Mouse (Mus musculus) macrophage (primary cell): ENCODE data around the gene Nt5c2. TPM values are rescaled to one million over a fixed set of nuclear protein-coding genes. Genes with fewer than 3 reads are reported as not detected.

Experiments
- H3K27ac ChIP-seq: fragments of 350-480 bp; formaldehyde crosslinking; 2 replicates; pipeline ENCODE4 v1.9.0; 2021
- H3K36me3 ChIP-seq: fragments of 350-480 bp; formaldehyde crosslinking; 2 replicates; pipeline ENCODE4 v1.9.0; 2021; ENCODE audit errors: inconsistent target
- H3K4me3 ChIP-seq: fragments of 350-480 bp; formaldehyde crosslinking; 2 replicates; pipeline ENCODE4 v1.9.0; 2021; ENCODE audit errors: inconsistent target
- H3K79me2 ChIP-seq: fragments of 350-480 bp; formaldehyde crosslinking; 2 replicates; pipeline ENCODE4 v1.9.0; 2021; ENCODE audit errors: inconsistent target
- WGBS: methylation state at CpG from one replicate; pipeline ENCODE4 v1.1.7; 2026; ENCODE audit warnings: inconsistent platforms; ENCODE audit not compliant: missing documents; 5-methylcytosine and 5-hydroxymethylcytosine counted together
- polyA plus RNA-seq: library from polyadenylated mRNA; stranded (reverse); fragments of 250-400 nt; gene quantifications from 3 replicates; pipeline ENCODE4 v1.2.4, GENCODE M21; 2018; ENCODE audit warnings: inconsistent platforms

Nt5c2 gene
- polyA plus RNA-seq, 1 experiment from 2014 or later: 47.8 TPM

- H3K27ac ChIP-seq: no peak overlapping the region
Measured at GRCm38 (mm10) chr19:46928136-46928535, 86.8 kb downstream of the Nt5c2 start.

GRCm38 (mm10) chr19:46926951-46927350, 88.0 kb downstream of the Nt5c2 start:
- H3K36me3 ChIP-seq: peaks cover 18% of the 10 kb centered on the region; the same call in 1 of the 2 replicates
- H3K79me2 ChIP-seq: peaks cover 100% of the 10 kb centered on the region
- no peak overlapping the region for H3K27ac ChIP-seq
- no peak overlapping the region for H3K4me3 ChIP-seq
- WGBS: 42% methylated on average over 5 of the region's 5 CpGs

More at GRCm38 (mm10) chr19:46928136-46928535, 86.8 kb downstream of the Nt5c2 start:
- no peak overlapping the region for H3K4me3 ChIP-seq
- WGBS: 75% methylated on average over 4 of the region's 4 CpGs
- peaks cover 100% of the 10 kb centered on the region for H3K79me2 ChIP-seq
- H3K36me3 ChIP-seq: peaks cover 13% of the 10 kb centered on the region; the same call in 1 of the 2 replicates

- no peak overlapping the region for H3K27ac ChIP-seq
- H3K4me3 ChIP-seq: no peak overlapping the region
- H3K79me2 ChIP-seq: peaks cover 100% of the 10 kb centered on the region
- H3K36me3 ChIP-seq: peaks cover 19% of the 10 kb centered on the region; the same call in 1 of the 2 replicates
- 86% methylated on average over 2 of the region's 4 CpGs for WGBS
Measured at GRCm38 (mm10) chr19:46926357-46926756, 88.6 kb downstream of the Nt5c2 start.

GRCm38 (mm10) chr19:46920571-46920970, 94.4 kb downstream of the Nt5c2 start:
- Histone ChIP-seq H3K27ac (no peak overlapping the region), H3K79me2 (peaks cover 98% of the 10 kb centered on the region), H3K36me3 (peaks cover 30% of the 10 kb centered on the region; the same call in 1 of the 2 replicates), H3K4me3 (no peak overlapping the region)
- 97% methylated on average over 6 of the region's 6 CpGs for WGBS

- no peak overlapping the region for H3K27ac ChIP-seq
- peaks cover 98% of the 10 kb centered on the region for H3K79me2 ChIP-seq
- no peak overlapping the region for H3K4me3 ChIP-seq
- peaks cover 7% of the 10 kb centered on the region; the same call in 1 of the 2 replicates for H3K36me3 ChIP-seq
- WGBS: 88% methylated on average over 9 of the region's 9 CpGs
Measured at GRCm38 (mm10) chr19:46915406-46916080, 99.4 kb downstream of the Nt5c2 start.

GRCm38 (mm10) chr19:46913626-46914025, 101.3 kb downstream of the Nt5c2 start:
- WGBS: 92% methylated on average over 11 of the region's 11 CpGs
- Histone ChIP-seq H3K27ac (no peak overlapping the region), H3K79me2 (peaks cover 100% of the 10 kb centered on the region), H3K36me3 (peaks cover 11% of the 10 kb centered on the region; the same call in 1 of the 2 replicates), H3K4me3 (no peak overlapping the region)

GRCm38 (mm10) chr19:46911492-46911891, 103.5 kb downstream of the Nt5c2 start:
- 87% methylated on average over 3 of the region's 3 CpGs for WGBS
- Histone ChIP-seq H3K4me3 (no peak overlapping the region), H3K36me3 (peaks cover 11% of the 10 kb centered on the region; the same call in 1 of the 2 replicates), H3K79me2 (peaks cover 100% of the 10 kb centered on the region), H3K27ac (no peak overlapping the region)

- Histone ChIP-seq H3K4me3 (no peak overlapping the region), H3K36me3 (peaks cover 10% of the 10 kb centered on the region; the same call in 1 of the 2 replicates), H3K27ac (no peak overlapping the region), H3K79me2 (peaks cover 100% of the 10 kb centered on the region)
- 94% methylated on average over 4 of the region's 4 CpGs for WGBS
Measured at GRCm38 (mm10) chr19:46908977-46909376, 106.0 kb downstream of the Nt5c2 start.

- WGBS: 97% methylated on average over 5 of the region's 5 CpGs
- Histone ChIP-seq H3K36me3 (peaks cover 13% of the 10 kb centered on the region; the same call in 1 of the 2 replicates), H3K27ac (no peak overlapping the region), H3K79me2 (peaks cover 100% of the 10 kb centered on the region), H3K4me3 (no peak overlapping the region)
Measured at GRCm38 (mm10) chr19:46908207-46908606, 106.7 kb downstream of the Nt5c2 start.

GRCm38 (mm10) chr19:46905971-46906370, 109.0 kb downstream of the Nt5c2 start:
- no peak overlapping the region for H3K4me3 ChIP-seq
- H3K27ac ChIP-seq: no peak overlapping the region
- peaks cover 88% of the 10 kb centered on the region for H3K79me2 ChIP-seq
- 96% methylated on average over 4 of the region's 4 CpGs for WGBS
- H3K36me3 ChIP-seq: peaks cover 13% of the 10 kb centered on the region; the same call in 1 of the 2 replicates

- Histone ChIP-seq H3K4me3 (no peak overlapping the region), H3K79me2 (peaks cover 87% of the 10 kb centered on the region), H3K27ac (no peak overlapping the region), H3K36me3 (peaks cover 13% of the 10 kb centered on the region; the same call in 1 of the 2 replicates)
Measured at GRCm38 (mm10) chr19:46905383-46905782, 109.6 kb downstream of the Nt5c2 start.

- Histone ChIP-seq H3K27ac (no peak overlapping the region), H3K36me3 (peaks cover 13% of the 10 kb centered on the region; the same call in 1 of the 2 replicates), H3K4me3 (no peak overlapping the region), H3K79me2 (peaks cover 83% of the 10 kb centered on the region; the same call in 1 of the 2 replicates)
- 100% methylated on average over 1 of the region's 1 CpGs for WGBS
Measured at GRCm38 (mm10) chr19:46904907-46905306, 110.0 kb downstream of the Nt5c2 start.

- Histone ChIP-seq H3K36me3 (peaks cover 12% of the 10 kb centered on the region), H3K79me2 (peaks cover 67% of the 10 kb centered on the region; the same call in 1 of the 2 replicates), H3K27ac (no peak overlapping the region), H3K4me3 (no peak overlapping the region)
- 96% methylated on average over 5 of the region's 5 CpGs for WGBS
Measured at GRCm38 (mm10) chr19:46903379-46903778, 111.6 kb downstream of the Nt5c2 start.

GRCm38 (mm10) chr19:46901323-46901722, 113.6 kb downstream of the Nt5c2 start:
- Histone ChIP-seq H3K79me2 (peaks cover 47% of the 10 kb centered on the region; the same call in 1 of the 2 replicates), H3K36me3 (peaks cover 32% of the 10 kb centered on the region), H3K27ac (no peak overlapping the region), H3K4me3 (no peak overlapping the region)
- 38% methylated on average over 5 of the region's 5 CpGs for WGBS

- 95% methylated on average over 6 of the region's 6 CpGs for WGBS
- Histone ChIP-seq H3K27ac (no peak overlapping the region), H3K79me2 (peaks cover 41% of the 10 kb centered on the region; the same call in 1 of the 2 replicates), H3K4me3 (no peak overlapping the region), H3K36me3 (peaks cover 36% of the 10 kb centered on the region)
Measured at GRCm38 (mm10) chr19:46900786-46901185, 114.2 kb downstream of the Nt5c2 start.
